Mouse (Mus musculus) spleen, adult 10 weeks (tissue): Measurements from ENCODE around the gene Cacna1g. TPM values are rescaled to one million over a fixed set of nuclear protein-coding genes. Genes with fewer than 3 reads are reported as not detected.

Experiments
- polyA plus RNA-seq: library from polyadenylated mRNA; stranded (reverse); fragments of 350-450 nt; fragmentation: Illumina TruSeq; extraction: RNeasy Lipid Tissue Mini Kit (QIAGEN cat#74804); gene quantifications from one replicate; pipeline ENCODE4 v1.2.3, GENCODE M21; 2015; ENCODE audit warnings: low replicate concordance; ENCODE audit not compliant: insufficient read depth

Cacna1g gene
- polyA plus RNA-seq, result 0.76 TPM

GRCm38 (mm10) chr11:94473707-94474543, at the start of gene Cacna1g:
TSS of gene Cacna1g (minus strand) at chr11:94474198.

GRCm38 (mm10) chr11:94521219-94521843, 47.3 kb upstream of the Cacna1g start, which contains the start of gene Mycbpap:
TSS of gene Mycbpap (minus strand) at chr11:94521742.

GRCm38 (mm10) chr11:94499661-94500152, 25.7 kb upstream of the Cacna1g start, which contains the start of gene Epn3:
TSS of gene Epn3 (minus strand) at chr11:94499974.

GRCm38 (mm10) chr11:94486001-94486400, 12.0 kb upstream of the Cacna1g start, which contains the start of gene Spata20:
TSS of gene Spata20 (minus strand) at chr11:94486179.

GRCm38 (mm10) chr11:94392672-94393109, 81.3 kb downstream of the Cacna1g start, which contains the start of gene Abcc3:
TSS of gene Abcc3 (minus strand) at chr11:94392997.

Other genes starting within 250 kb of the Cacna1g start
- gene Wfikkn2, start 228.2 kb downstream of the Cacna1g start, polyA plus RNA-seq, result 0.77 TPM
- not detected for gene Gm21885, start 192.3 kb downstream of the Cacna1g start, polyA plus RNA-seq
- 285 TPM for gene Luc7l3, start 152.2 kb downstream of the Cacna1g start, polyA plus RNA-seq
- 64.1 TPM for gene Ankrd40, start 146.2 kb downstream of the Cacna1g start, polyA plus RNA-seq
- gene Abcc3, start 81.2 kb downstream of the Cacna1g start, polyA plus RNA-seq, result 15.6 TPM
- gene Spata20, start 12.0 kb upstream of the Cacna1g start, polyA plus RNA-seq, result not detected
- not detected for gene Epn3, start 25.8 kb upstream of the Cacna1g start, polyA plus RNA-seq
- gene Mycbpap, start 47.5 kb upstream of the Cacna1g start, polyA plus RNA-seq, result 0.18 TPM
- gene Rsad1, start 75.1 kb upstream of the Cacna1g start, polyA plus RNA-seq, result 5.6 TPM
- not detected for gene Chad, start 90.8 kb upstream of the Cacna1g start, polyA plus RNA-seq
- 46.7 TPM for gene Acsf2, start 127.7 kb upstream of the Cacna1g start, polyA plus RNA-seq
- 50.7 TPM for gene Lrrc59, start 155.6 kb upstream of the Cacna1g start, polyA plus RNA-seq
- 31.3 TPM for gene Mrpl27, start 179.6 kb upstream of the Cacna1g start, polyA plus RNA-seq
- 1.8 TPM for gene Eme1, start 179.8 kb upstream of the Cacna1g start, polyA plus RNA-seq
- 5.5 TPM for gene Xylt2, start 203.3 kb upstream of the Cacna1g start, polyA plus RNA-seq
- gene Gm11541, start 230.3 kb upstream of the Cacna1g start, polyA plus RNA-seq, result not detected